Mouse (Mus musculus) G1E (cell line): ENCODE measurements around the gene Pccb. TPM values are rescaled to one million over a fixed set of nuclear protein-coding genes. Genes with fewer than 3 reads are reported as not detected.

ENCODE experiments used
- ATAC-seq: 2 replicates; pipeline ENCODE4 v1.8.0; 2016; ENCODE audit warnings: mild to moderate bottlenecking; ENCODE audit not compliant: insufficient number of reproducible peaks, poor library complexity, low FRiP score, severe bottlenecking; ENCODE audit errors: extremely low read depth
- DNase-seq: peaks from one replicate; pipeline ENCODE4 v3.0.0; 2012; ENCODE audit warnings: low spot score
- H3K27me3 ChIP-seq: 2 replicates; pipeline ENCODE4 v1.6.1; 2012; ENCODE audit warnings: mild to moderate bottlenecking, low read length, inconsistent platforms; ENCODE audit not compliant: insufficient read depth
- H3K36me3 ChIP-seq: replicated peaks from 2 replicates; pipeline ENCODE3; 2012; ENCODE audit warnings: mild to moderate bottlenecking, inconsistent platforms
- H3K4me1 ChIP-seq: 2 replicates; pipeline ENCODE4 v1.6.1; 2012; ENCODE audit warnings: low read depth, low read length, inconsistent platforms, mixed read lengths; ENCODE audit not compliant: insufficient read depth
- H3K4me3 ChIP-seq: 2 replicates; pipeline ENCODE4 v1.5.1; 2012; ENCODE audit warnings: low read depth, mild to moderate bottlenecking, inconsistent platforms, low read length, moderate library complexity, mixed read lengths
- H3K9me3 ChIP-seq: replicated peaks from 2 replicates; pipeline ENCODE4 v1.6.1; 2012; ENCODE audit warnings: inconsistent platforms
- CTCF ChIP-seq: IDR thresholded peaks from 2 replicates; pipeline ENCODE4 v1.5.1; 2012; ENCODE audit warnings: low read depth, low read length, inconsistent platforms, mixed read lengths
- GATA1 ChIP-seq: IDR thresholded peaks from 2 replicates; pipeline ENCODE4 v1.6.1; 2012; ENCODE audit warnings: borderline replicate concordance, low read length, inconsistent platforms, mixed read lengths
- GATA2 ChIP-seq: IDR thresholded peaks from 2 replicates; pipeline ENCODE4 v1.6.1; 2012; ENCODE audit warnings: low read depth, low read length, inconsistent platforms, borderline replicate concordance
- POLR2AphosphoS5 ChIP-seq: IDR thresholded peaks from 2 replicates; pipeline ENCODE4 v1.6.1; 2012; ENCODE audit warnings: low read depth, low read length, inconsistent platforms; ENCODE audit not compliant: insufficient replicate concordance
- TAL1 ChIP-seq: conservative IDR thresholded peaks from 2 replicates; pipeline ENCODE4 v1.6.1; 2012; ENCODE audit warnings: low read depth, low read length, inconsistent platforms, mixed read lengths
- polyA plus RNA-seq: library from polyadenylated mRNA; stranded (reverse); fragments of >175 nt; gene quantifications from 2 replicates; pipeline ENCODE4 v1.2.3, GENCODE M21; 2012
- total RNA-seq, 2 experiments: library from RNA; stranded (forward) in 1 of 2; stranded (reverse) in 1 of 2; fragments of 200-1000 nt in 1 of 2; fragments of >200 nt in 1 of 2; fragmentation: Nextera tagmentation in 1 of 2; gene quantifications; 2 replicates each; pipeline ENCODE4 v1.2.3; 2014 to 2017

Gene Pccb
- total and polyA plus RNA-seq, 3 experiments: 11.2 to 51.1 (median 14.0) TPM

- TF ChIP-seq POLR2AphosphoS5 (no peak), GATA2 (no peak)
- ATAC-seq (no peak), DNase-seq (no peak)
- no peaks in the 10 kb centered on the region for H3K36me3 ChIP-seq
- H3K27me3 ChIP-seq: peaks cover 2% of the 10 kb centered on the region; the same call in 1 of the 2 replicates
- no peaks in the 10 kb centered on the region for H3K4me1 ChIP-seq
- no peak overlapping the region for H3K4me3 ChIP-seq
- no peaks in the 10 kb centered on the region for H3K9me3 ChIP-seq
Measured at GRCm38 (mm10) chr9:101052691-101053090, 18.0 kb upstream of the Pccb start.

GRCm38 (mm10) chr9:101052007-101052406, 17.3 kb upstream of the Pccb start:
- no peaks in the 10 kb centered on the region for H3K4me1 ChIP-seq
- TF ChIP-seq POLR2AphosphoS5: no peak
- no peak for TF ChIP-seq GATA1
- TF ChIP-seq CTCF: no peak
- no peak for TF ChIP-seq GATA2
- TF ChIP-seq TAL1: no peak
- DNase-seq (no peak), ATAC-seq (no peak)
- H3K9me3 ChIP-seq: no peaks in the 10 kb centered on the region
- peaks cover 2% of the 10 kb centered on the region; the same call in 1 of the 2 replicates for H3K27me3 ChIP-seq
- H3K4me3 ChIP-seq: no peak overlapping the region
- no peaks in the 10 kb centered on the region for H3K36me3 ChIP-seq

GRCm38 (mm10) chr9:101045710-101046338, 11.1 kb upstream of the Pccb start:
- Histone ChIP-seq H3K4me3 (no peak overlapping the region), H3K27me3 (peaks cover 18% of the 10 kb centered on the region), H3K4me1 (peaks cover 13% of the 10 kb centered on the region), H3K9me3 (no peaks in the 10 kb centered on the region), H3K36me3 (no peaks in the 10 kb centered on the region)
- no peak for TF ChIP-seq GATA2
- TF ChIP-seq CTCF: no peak
- no peak for TF ChIP-seq GATA1
- no peak for TF ChIP-seq POLR2AphosphoS5
- no peak for TF ChIP-seq TAL1
- DNase-seq: peak; percentile 8
- peak; percentile 77 for ATAC-seq

GRCm38 (mm10) chr9:101042249-101042648, 7.6 kb upstream of the Pccb start:
- no peak for TF ChIP-seq GATA2
- TF ChIP-seq GATA1: no peak
- TF ChIP-seq POLR2AphosphoS5: no peak
- no peak for TF ChIP-seq CTCF
- no peak for TF ChIP-seq TAL1
- no peak for DNase-seq
- no peak for ATAC-seq
- H3K27me3 ChIP-seq: peaks cover 23% of the 10 kb centered on the region
- H3K4me3 ChIP-seq: no peak overlapping the region
- no peaks in the 10 kb centered on the region for H3K9me3 ChIP-seq
- no peaks in the 10 kb centered on the region for H3K36me3 ChIP-seq
- H3K4me1 ChIP-seq: peaks cover 22% of the 10 kb centered on the region

- ATAC-seq (no peak), DNase-seq (no peak)
Measured at GRCm38 (mm10) chr9:101041508-101041907, 6.8 kb upstream of the Pccb start.

GRCm38 (mm10) chr9:101038634-101039033, 3.9 kb upstream of the Pccb start:
- Histone ChIP-seq H3K4me1 (peaks cover 31% of the 10 kb centered on the region), H3K36me3 (no peaks in the 10 kb centered on the region), H3K9me3 (no peaks in the 10 kb centered on the region), H3K4me3 (no peak overlapping the region), H3K27me3 (peaks cover 15% of the 10 kb centered on the region)
- ATAC-seq: no peak
- no peak for DNase-seq
- TF ChIP-seq GATA1 (no peak), GATA2 (no peak), CTCF (no peak), TAL1 (no peak), POLR2AphosphoS5 (no peak)

More at GRCm38 (mm10) chr9:101041508-101041907, 6.8 kb upstream of the Pccb start:
- Histone ChIP-seq H3K4me3 (no peak overlapping the region), H3K9me3 (no peaks in the 10 kb centered on the region), H3K27me3 (peaks cover 23% of the 10 kb centered on the region), H3K36me3 (no peaks in the 10 kb centered on the region), H3K4me1 (peaks cover 28% of the 10 kb centered on the region)
- TF ChIP-seq POLR2AphosphoS5 (no peak), CTCF (no peak), TAL1 (no peak), GATA2 (no peak), GATA1 (no peak)
